Mouse (Mus musculus) right cerebral cortex, postnatal 10 days (tissue): ENCODE results near the gene Ogg1.
A peak's percentile ranks its signal among the peaks of the same experiment; 100 is the strongest.
"Not testable (repeated sequence)": the region's sequence is repeated elsewhere in the genome, so short reads cannot be mapped to it uniquely, and the experiment has no call there.

ENCODE experiments used
- DNase-seq, 2 experiments: peaks; one replicate each; pipeline ENCODE4 v3.0.0; 2021; ENCODE audit warnings: low spot score in 2 of 2

Gene Ogg1

GRCm38 (mm10) chr6:113331721-113332120 lies 4.9 kb downstream of the Ogg1 start:
- DNase-seq, result no peak

- DNase-seq, result not testable (repeated sequence)
Observed at GRCm38 (mm10) chr6:113332734-113333133, 6.0 kb downstream of the Ogg1 start.

GRCm38 (mm10) chr6:113333137-113333950 lies 6.6 kb downstream of the Ogg1 start:
- peak; percentile 86 to 90 for DNase-seq

- DNase-seq, result no peak
Observed at GRCm38 (mm10) chr6:113334216-113334615, 7.4 kb downstream of the Ogg1 start.

- DNase-seq, result no peak
Observed at GRCm38 (mm10) chr6:113336852-113337620, 10.3 kb downstream of the Ogg1 start.

GRCm38 (mm10) chr6:113341574-113341973 lies 14.8 kb downstream of the Ogg1 start:
- DNase-seq, result peak in 1 of 2 experiments; percentile 48

GRCm38 (mm10) chr6:113342297-113342696 lies 15.5 kb downstream of the Ogg1 start:
- DNase-seq, result peak; percentile 57 to 70

GRCm38 (mm10) chr6:113343177-113344092 lies 16.7 kb downstream of the Ogg1 start, which contains the start of gene Camk1:
Gene Camk1 (minus strand): TSS chr6:113343984.
- peak; percentile 82 to 86 for DNase-seq

GRCm38 (mm10) chr6:113344321-113344720 lies 17.5 kb downstream of the Ogg1 start:
- DNase-seq, result peak; percentile 68 to 74

GRCm38 (mm10) chr6:113346897-113347296 lies 20.1 kb downstream of the Ogg1 start:
- no peak for DNase-seq

- no peak for DNase-seq
Observed at GRCm38 (mm10) chr6:113350538-113350937, 23.8 kb downstream of the Ogg1 start.

- no peak for DNase-seq
Observed at GRCm38 (mm10) chr6:113351161-113351560, 24.4 kb downstream of the Ogg1 start.

GRCm38 (mm10) chr6:113351653-113352052 lies 24.9 kb downstream of the Ogg1 start:
- no peak for DNase-seq

GRCm38 (mm10) chr6:113352820-113353219 lies 26.0 kb downstream of the Ogg1 start:
- no peak for DNase-seq

- DNase-seq, result no peak
Observed at GRCm38 (mm10) chr6:113353696-113354095, 26.9 kb downstream of the Ogg1 start.

- DNase-seq, result no peak
Observed at GRCm38 (mm10) chr6:113361476-113361875, 34.7 kb downstream of the Ogg1 start.

- DNase-seq, result no peak
Observed at GRCm38 (mm10) chr6:113362241-113362640, 35.5 kb downstream of the Ogg1 start.

GRCm38 (mm10) chr6:113364518-113365135 lies 37.9 kb downstream of the Ogg1 start:
- DNase-seq, result no peak

GRCm38 (mm10) chr6:113366639-113367038 lies 39.9 kb downstream of the Ogg1 start:
- no peak for DNase-seq

GRCm38 (mm10) chr6:113367574-113367973 lies 40.8 kb downstream of the Ogg1 start:
- no peak for DNase-seq

- DNase-seq, result no peak
Observed at GRCm38 (mm10) chr6:113368124-113368523, 41.4 kb downstream of the Ogg1 start.
